Mouse (Mus musculus): ENCODE data around the gene Wdr63. TPM values are rescaled to one million over a fixed set of nuclear protein-coding genes. Genes with fewer than 3 reads are reported as not detected.
A peak's percentile ranks its signal among the peaks of the same experiment; 100 is the strongest.

Gene Wdr63
- polyA plus RNA-seq (2016; fragmentation: Nextera tagmentation; extraction: Ambion mirVana) = not detected in 2 replicates

DNA sequence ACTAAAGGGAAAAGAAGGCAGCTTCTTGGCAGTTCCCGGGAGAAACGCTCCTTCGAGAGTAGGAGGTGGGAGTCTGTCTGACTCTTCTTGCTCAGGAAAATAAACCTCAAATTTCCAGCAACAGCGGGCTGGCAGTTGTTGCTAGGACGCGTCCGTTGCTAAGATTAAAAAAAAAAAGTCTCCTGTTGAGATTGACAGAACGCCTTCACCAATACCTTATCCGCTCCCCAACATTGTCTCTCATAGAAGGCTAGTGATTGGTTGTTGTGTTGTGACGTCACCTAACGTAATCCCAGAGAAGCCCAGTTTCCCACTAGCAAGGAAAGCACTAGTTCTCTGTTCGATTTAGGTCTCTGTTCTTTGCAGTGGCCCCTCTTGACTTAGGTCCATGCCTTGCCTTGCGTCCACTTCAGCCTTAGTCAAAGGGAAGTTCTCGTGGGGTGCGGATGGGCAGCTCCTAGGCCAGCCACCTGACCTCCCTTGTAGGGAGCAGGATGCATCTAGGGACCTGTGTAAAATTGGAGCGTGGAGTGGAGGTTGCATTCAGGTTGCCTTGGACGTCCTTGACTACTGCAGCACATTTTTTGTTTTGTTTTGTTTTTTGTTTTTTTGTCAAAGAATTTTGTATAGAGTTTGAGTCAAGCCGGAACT lies at the start of gene Wdr63:
Wdr63 (minus strand) TSS at position 210 of the 651 bp plus-strand sequence.
- Histone ChIP-seq H3K9me3 (replicated peaks) (no peaks in the 10 kb centered on the region), H3K27ac (no peak within 1 kb of the TSS), H3K27me3 (ENCODE audit: low read depth, poor library complexity, severe bottlenecking) (peaks cover 7% of the 10 kb centered on the region; the same call in 1 of the 2 replicates), H3K4me1 (peaks cover 5% of the 10 kb centered on the region; the same call in 1 of the 2 replicates), H3K4me3 (peak within 1 kb of the TSS; percentile 54), H3K36me3 (no peaks in the 10 kb centered on the region)
- 14% methylated on average over 18 of the region's 18 CpGs for WGBS
- DNase-seq (ENCODE audit: low spot score) = peak; percentile 54

DNA sequence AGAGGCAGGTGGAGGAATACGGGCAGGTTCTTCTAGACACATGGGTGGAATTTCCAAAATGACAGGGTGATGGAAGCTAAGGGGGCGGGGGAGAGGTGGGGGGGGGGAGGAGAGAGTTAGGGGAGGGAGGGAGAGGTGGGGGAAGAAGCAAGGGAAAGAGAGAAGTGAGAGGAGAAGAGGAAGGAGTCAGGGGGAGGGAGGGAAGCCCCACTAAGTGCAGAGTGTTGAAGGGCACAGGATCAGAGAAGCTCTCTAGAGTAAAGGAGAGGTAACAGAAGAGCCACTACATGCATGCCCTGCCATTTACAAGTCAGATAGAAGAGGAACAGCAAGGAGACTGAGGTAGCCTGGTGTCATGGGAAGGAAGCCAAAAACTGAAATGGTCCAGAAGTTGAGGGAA lies 48.9 kb upstream of the Wdr63 start:
- WGBS = 75% methylated on average over 2 of the region's 2 CpGs
- DNase-seq (ENCODE audit: low spot score) = no peak
- H3K4me3 ChIP-seq = no peak overlapping the region
- H3K9me3 ChIP-seq (replicated peaks) = no peaks in the 10 kb centered on the region
- H3K27ac ChIP-seq = no peak overlapping the region
- H3K36me3 ChIP-seq = no peaks in the 10 kb centered on the region
- peaks cover 16% of the 10 kb centered on the region for H3K4me1 ChIP-seq
- peaks cover 9% of the 10 kb centered on the region for H3K27me3 ChIP-seq (ENCODE audit: low read depth, poor library complexity, severe bottlenecking)

DNA sequence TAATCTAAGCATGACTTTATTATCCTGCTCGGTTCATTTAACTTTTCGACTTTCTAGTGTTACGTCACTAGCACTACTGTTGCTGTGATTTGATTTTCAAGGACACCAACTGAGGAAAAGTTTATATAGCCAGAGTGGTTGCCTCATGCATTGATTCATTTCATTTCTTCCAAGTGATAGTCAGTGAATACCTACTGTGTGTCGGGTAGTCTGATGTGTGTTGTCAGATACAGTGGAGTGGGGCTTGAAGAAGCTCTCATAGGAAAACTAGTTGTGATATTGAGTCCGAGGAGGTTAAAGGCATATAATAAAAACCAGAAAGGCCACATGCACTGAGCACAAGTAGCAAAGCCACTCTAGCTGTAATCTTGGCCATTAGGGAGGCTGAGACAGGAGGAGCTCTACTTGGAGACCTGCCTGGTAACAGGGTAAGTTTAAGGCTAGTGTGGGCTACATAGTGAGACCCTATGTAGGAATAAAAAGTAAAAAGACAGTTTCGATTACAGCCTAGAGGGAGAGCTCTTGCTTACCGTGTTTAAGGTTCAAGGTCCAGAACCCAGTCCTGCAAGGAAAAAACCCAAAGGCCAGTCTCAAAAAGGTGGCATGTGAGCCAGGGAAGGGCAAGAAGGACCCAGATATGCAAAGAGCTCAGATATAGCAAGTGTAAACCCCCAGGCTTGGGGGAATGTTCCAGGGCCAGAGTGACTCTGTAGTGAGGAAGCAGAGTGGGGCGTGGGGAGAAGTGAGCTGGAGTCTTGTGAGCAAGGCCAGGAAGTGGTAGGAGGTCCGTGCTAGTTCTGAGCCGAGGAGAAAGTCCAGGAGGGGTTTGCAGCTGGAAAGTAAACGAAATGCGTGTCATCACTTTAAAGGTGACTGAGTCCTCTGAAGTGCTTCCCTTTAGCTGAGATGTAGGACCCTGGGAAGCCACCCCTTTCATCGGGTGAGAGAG lies 48.0 kb upstream of the Wdr63 start:
- peaks cover 18% of the 10 kb centered on the region for H3K27me3 ChIP-seq (ENCODE audit: low read depth, poor library complexity, severe bottlenecking)
- H3K36me3 ChIP-seq = no peaks in the 10 kb centered on the region
- 75% methylated on average over 13 of the region's 13 CpGs for WGBS
- H3K27ac ChIP-seq = no peak overlapping the region
- DNase-seq (ENCODE audit: low spot score) = no peak
- peaks cover 16% of the 10 kb centered on the region for H3K4me1 ChIP-seq
- no peak overlapping the region for H3K4me3 ChIP-seq
- no peaks in the 10 kb centered on the region for H3K9me3 ChIP-seq (replicated peaks)

DNA sequence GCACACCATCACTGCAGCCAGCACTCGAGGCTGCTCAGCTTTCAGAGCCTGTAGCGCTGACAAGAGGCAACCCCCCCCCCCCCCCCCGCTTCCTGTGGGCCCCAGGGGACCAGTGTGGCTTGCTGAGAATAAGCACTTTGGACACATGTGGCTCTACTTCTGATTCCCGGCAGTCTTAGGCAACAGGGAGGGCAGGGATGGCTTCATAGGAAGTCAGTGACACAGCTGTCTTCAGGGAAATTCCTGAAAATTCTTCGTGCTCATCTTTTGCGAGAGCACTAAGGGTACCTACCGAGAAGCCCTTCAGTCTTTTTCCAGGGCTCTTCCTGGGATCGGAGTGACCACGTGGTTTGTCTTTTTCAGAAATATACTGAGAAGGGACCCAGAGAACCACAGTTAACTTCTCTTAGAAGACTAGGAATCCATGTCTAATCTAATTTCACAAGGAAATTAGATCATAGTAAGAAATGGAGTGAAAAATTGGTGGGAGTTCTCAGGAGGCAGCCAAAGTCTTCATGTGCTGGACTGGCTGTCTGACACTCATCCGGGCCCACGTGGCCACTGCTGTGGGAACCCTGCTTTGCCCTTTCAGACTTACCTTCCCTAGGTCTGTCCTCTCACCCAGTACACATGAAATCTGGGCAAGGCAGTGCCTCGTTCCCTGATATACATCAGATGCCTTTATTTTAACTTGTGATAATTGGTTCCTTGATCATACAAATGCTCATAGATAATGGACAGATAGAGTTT lies 46.1 kb upstream of the Wdr63 start:
- DNase-seq (ENCODE audit: low spot score) = peak; percentile 54
- WGBS = 47% methylated on average over 12 of the region's 12 CpGs
- Histone ChIP-seq H3K9me3 (replicated peaks) (no peaks in the 10 kb centered on the region), H3K27me3 (ENCODE audit: low read depth, poor library complexity, severe bottlenecking) (peaks cover 35% of the 10 kb centered on the region), H3K27ac (0 out of 2 replicates have a peak overlapping the region, but pooled peaks have one; percentile 19), H3K4me1 (peaks cover 34% of the 10 kb centered on the region), H3K36me3 (no peaks in the 10 kb centered on the region), H3K4me3 (no peak overlapping the region)

DNA sequence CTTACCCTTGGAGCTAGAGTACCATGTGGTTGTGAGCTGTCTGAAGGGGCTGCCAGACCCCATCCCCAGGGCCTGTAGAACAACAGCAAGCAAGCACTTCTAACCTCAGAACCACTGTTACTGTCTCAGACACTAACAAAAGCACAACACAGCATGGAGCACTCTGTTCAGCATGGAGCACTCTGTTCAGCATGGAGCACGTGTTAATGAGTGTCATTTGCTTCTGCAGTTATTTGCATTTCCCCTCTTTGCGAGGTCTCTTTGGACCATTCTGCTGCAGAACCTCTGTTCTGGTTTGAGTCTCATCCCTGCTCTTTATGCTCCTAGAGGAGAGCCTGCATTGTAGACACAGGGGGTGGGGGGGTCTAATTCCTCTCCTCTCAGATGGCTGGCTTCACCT lies 45.0 kb upstream of the Wdr63 start:
- Histone ChIP-seq H3K36me3 (no peaks in the 10 kb centered on the region), H3K27ac (no peak overlapping the region), H3K4me3 (no peak overlapping the region), H3K4me1 (peaks cover 35% of the 10 kb centered on the region), H3K27me3 (ENCODE audit: low read depth, poor library complexity, severe bottlenecking) (peaks cover 39% of the 10 kb centered on the region), H3K9me3 (replicated peaks) (no peaks in the 10 kb centered on the region)
- WGBS = 86% methylated on average over 2 of the region's 2 CpGs
- DNase-seq (ENCODE audit: low spot score) = no peak

DNA sequence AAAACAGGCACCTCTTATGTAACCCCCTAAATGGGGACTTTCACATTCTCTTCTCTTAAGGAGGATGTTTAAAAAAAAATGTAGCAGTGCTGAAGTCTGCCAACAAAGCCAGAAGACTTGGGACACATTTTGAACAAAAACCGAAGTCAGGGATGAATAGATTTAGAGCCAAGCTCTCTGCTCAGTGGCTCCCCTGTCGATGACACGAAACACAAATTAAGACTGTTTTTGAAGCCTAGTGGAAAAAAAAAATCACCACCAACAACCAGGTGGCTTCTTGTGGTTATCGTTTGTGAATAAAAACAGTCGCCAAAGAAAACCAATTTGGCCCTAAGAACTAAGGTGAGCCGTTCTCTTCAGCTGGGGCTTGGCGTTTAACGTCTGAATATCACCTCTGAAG lies 44.4 kb upstream of the Wdr63 start:
- 86% methylated on average over 8 of the region's 8 CpGs for WGBS
- H3K4me3 ChIP-seq = no peak overlapping the region
- peaks cover 39% of the 10 kb centered on the region for H3K27me3 ChIP-seq (ENCODE audit: low read depth, poor library complexity, severe bottlenecking)
- H3K9me3 ChIP-seq (replicated peaks) = no peaks in the 10 kb centered on the region
- H3K36me3 ChIP-seq = no peaks in the 10 kb centered on the region
- DNase-seq (ENCODE audit: low spot score) = no peak
- H3K4me1 ChIP-seq = peaks cover 35% of the 10 kb centered on the region
- H3K27ac ChIP-seq = no peak overlapping the region

DNA sequence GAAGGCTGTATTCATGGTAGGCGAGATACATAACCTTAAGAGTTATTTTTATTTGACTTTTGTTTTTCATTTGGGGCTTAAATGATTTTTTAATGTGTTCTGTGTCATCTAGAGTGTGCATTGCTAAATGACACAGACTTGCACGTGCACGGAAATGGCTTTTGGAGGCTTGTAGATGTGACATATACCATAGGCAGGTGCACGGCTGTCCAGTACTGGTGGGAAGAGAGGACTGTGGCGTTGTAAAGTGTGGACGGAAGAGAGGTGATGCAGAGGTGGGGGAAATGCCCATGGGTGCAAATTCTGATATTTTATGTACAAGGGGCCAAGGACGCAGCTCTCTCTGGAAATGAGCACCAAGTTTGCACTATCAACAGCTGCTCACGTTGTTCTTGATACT lies 43.8 kb upstream of the Wdr63 start:
- Histone ChIP-seq H3K27me3 (ENCODE audit: low read depth, poor library complexity, severe bottlenecking) (peaks cover 39% of the 10 kb centered on the region), H3K36me3 (no peaks in the 10 kb centered on the region), H3K27ac (no peak overlapping the region), H3K9me3 (replicated peaks) (no peaks in the 10 kb centered on the region), H3K4me3 (no peak overlapping the region), H3K4me1 (peaks cover 35% of the 10 kb centered on the region)
- WGBS = 94% methylated on average over 8 of the region's 8 CpGs
- no peak for DNase-seq (ENCODE audit: low spot score)

DNA sequence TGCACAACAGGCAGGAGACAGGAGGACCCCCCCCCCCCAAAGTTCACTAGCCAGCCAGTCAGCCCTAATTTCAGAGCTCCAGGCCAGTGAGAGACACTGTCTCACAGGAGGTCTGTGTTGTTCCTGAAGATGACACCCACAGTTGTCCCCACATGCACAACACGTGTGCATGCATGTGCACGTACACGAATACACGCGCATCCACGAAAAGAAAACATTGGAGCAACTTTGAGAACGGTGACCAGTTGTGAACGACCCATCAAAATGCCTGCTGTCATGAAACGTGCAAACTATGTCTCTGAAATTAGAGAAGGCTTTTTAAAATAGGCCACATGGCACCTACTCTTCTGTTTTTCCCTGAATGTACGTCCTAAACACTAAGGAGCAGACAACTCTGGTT lies 43.4 kb upstream of the Wdr63 start:
- no peaks in the 10 kb centered on the region for H3K36me3 ChIP-seq
- H3K4me3 ChIP-seq = no peak overlapping the region
- peaks cover 35% of the 10 kb centered on the region for H3K4me1 ChIP-seq
- DNase-seq (ENCODE audit: low spot score) = no peak
- no peaks in the 10 kb centered on the region for H3K9me3 ChIP-seq (replicated peaks)
- H3K27ac ChIP-seq = no peak overlapping the region
- 95% methylated on average over 10 of the region's 10 CpGs for WGBS
- peaks cover 39% of the 10 kb centered on the region for H3K27me3 ChIP-seq (ENCODE audit: low read depth, poor library complexity, severe bottlenecking)

DNA sequence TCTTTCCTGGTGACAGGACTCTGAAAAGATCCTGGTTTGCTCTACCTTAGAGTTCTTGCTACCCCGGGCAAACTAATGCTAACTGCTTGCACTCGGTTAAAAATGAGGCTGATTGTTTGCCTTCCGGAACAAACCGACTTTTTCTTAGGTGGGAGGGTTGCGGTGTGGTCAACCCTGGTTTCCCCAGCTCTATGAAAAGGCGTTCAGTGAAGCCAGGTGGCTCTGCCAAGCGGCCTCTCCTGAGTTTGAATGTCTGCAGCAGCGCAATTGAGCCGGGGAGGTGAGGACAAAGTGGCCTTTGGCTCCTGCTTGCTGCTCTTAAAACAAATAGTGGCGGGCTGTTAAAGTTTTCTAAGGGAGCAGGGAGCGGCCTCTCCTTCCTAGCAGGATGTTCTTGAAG lies 42.6 kb upstream of the Wdr63 start:
- Histone ChIP-seq H3K9me3 (replicated peaks) (no peaks in the 10 kb centered on the region), H3K27ac (0 out of 2 replicates have a peak overlapping the region, but pooled peaks have one; percentile 73), H3K27me3 (ENCODE audit: low read depth, poor library complexity, severe bottlenecking) (peaks cover 39% of the 10 kb centered on the region), H3K4me3 (peak overlapping the region; percentile 59), H3K4me1 (peaks cover 35% of the 10 kb centered on the region), H3K36me3 (no peaks in the 10 kb centered on the region)
- WGBS = 29% methylated on average over 11 of the region's 11 CpGs
- DNase-seq (ENCODE audit: low spot score) = peak; percentile 38

DNA sequence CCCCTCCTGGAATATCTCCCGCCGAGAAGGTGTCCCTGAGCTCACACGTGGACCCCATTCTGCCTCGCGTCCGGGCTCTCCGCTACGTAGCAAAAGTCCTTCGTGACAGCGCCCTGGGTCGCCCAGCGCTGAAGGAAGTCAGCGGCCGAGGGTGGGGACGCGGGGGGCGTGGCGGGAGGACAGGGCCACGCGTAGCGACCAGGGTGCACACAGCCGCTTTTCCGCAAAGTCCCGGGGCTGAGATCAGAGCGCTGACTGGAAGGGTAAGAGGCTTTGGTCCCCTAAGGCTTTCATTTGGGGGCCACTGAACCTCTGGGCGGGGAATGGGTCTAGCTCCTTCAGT lies 42.1 kb upstream of the Wdr63 start:
- WGBS = 1% methylated on average over 26 of the region's 26 CpGs
- Histone ChIP-seq H3K4me3 (peak overlapping the region; percentile 59), H3K36me3 (no peaks in the 10 kb centered on the region), H3K4me1 (peaks cover 35% of the 10 kb centered on the region), H3K27ac (peak overlapping the region; percentile 73), H3K9me3 (replicated peaks) (no peaks in the 10 kb centered on the region), H3K27me3 (ENCODE audit: low read depth, poor library complexity, severe bottlenecking) (peaks cover 39% of the 10 kb centered on the region)
- peak; percentile 50 for DNase-seq (ENCODE audit: low spot score)

DNA sequence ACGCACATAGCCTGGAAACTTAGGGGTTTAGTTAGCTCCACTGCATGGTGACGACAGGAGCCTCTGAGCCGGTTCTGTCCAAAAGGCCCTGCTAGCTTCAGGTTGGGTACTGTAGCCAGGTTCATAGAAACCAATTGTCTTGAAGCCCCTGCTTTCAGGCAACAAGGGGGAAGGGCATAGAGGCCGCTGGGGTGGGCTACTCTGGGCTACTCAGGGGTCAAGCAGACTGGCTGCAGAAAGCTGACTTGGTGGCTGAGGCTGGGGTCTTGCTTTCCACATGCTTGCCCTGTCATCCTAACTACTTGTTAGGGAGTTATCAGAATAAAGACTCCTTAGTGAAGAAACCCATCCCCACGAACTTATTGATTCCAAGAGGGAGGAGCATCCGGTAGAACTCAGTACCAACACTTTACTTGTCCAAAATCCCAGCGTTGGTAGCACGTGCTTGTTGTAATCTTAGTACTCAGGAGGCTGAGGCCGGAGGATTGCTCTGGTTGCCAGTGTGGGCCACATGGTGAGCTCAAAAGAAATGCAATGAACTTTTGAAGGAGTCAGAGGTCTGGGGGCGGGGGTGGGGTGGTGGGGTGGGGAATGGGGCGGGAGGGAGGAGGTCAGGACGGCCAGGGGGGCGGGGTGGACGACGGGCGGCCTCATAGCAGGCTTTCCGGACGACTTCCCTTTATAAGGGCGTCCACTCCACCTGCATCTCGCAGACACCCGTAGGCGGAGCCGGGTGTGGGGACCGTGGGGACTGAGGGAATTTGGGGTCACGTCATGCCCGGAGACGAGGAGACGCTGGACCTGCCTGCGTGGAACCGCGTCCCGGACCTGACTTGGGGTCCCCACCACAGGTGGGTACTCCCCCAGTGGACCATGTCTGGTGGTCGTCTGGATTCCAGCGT lies 41.5 kb upstream of the Wdr63 start, which contains the start of gene Mcoln2:
Mcoln2 (plus strand) TSS at position 678 of the 902 bp plus-strand sequence.
- DNase-seq (ENCODE audit: low spot score) = no peak
- WGBS = 14% methylated on average over 34 of the region's 34 CpGs
- Histone ChIP-seq H3K27me3 (ENCODE audit: low read depth, poor library complexity, severe bottlenecking) (peaks cover 39% of the 10 kb centered on the region), H3K9me3 (replicated peaks) (no peaks in the 10 kb centered on the region), H3K36me3 (no peaks in the 10 kb centered on the region), H3K27ac (peak within 1 kb of the TSS; percentile 73), H3K4me3 (peak within 1 kb of the TSS; percentile 59), H3K4me1 (peaks cover 33% of the 10 kb centered on the region)

DNA sequence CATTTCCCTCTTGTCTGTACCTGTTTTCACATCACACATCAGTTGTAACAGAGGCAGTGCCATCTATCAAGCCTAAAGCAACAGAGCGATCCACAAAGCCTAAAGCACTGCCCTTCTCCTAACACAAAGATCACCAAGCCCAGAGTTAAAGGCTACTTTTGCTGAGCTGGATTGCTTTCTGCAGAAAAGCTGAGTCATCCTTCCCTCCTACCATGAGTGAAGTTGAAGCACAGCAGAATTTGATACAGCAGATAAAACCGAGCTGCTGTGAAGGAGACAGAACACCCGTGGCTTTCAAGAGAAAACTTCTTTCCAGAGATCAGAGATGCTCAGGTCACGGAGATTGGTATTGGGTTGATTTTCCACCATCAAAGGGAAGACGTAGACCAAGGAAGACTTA lies 38.2 kb upstream of the Wdr63 start:
- no peaks in the 10 kb centered on the region for H3K9me3 ChIP-seq (replicated peaks)
- H3K4me3 ChIP-seq = no peak overlapping the region
- peaks cover 24% of the 10 kb centered on the region for H3K27me3 ChIP-seq (ENCODE audit: low read depth, poor library complexity, severe bottlenecking)
- peaks cover 19% of the 10 kb centered on the region for H3K4me1 ChIP-seq
- 75% methylated on average over 5 of the region's 5 CpGs for WGBS
- H3K36me3 ChIP-seq = no peaks in the 10 kb centered on the region
- H3K27ac ChIP-seq = no peak overlapping the region
- no peak for DNase-seq (ENCODE audit: low spot score)

Data from limb, embryonic 10.5 days (tissue).